Mouse (Mus musculus) C2C12 (cell line): ENCODE data around the gene Necab2. TPM values are rescaled to one million over a fixed set of nuclear protein-coding genes. Genes with fewer than 3 reads are reported as not detected.

ENCODE experiments used
- H3K27me3 ChIP-seq: one replicate; pipeline ENCODE4 v1.6.1; 2011; ENCODE audit not compliant: control insufficient read depth, insufficient read depth, insufficient read length
- H3K36me3 ChIP-seq: one replicate; pipeline ENCODE4 v1.6.1; 2011; ENCODE audit not compliant: control insufficient read depth, insufficient read depth
- H3K4me3 ChIP-seq: one replicate; pipeline ENCODE4 v1.5.1; 2011; ENCODE audit warnings: mild to moderate bottlenecking, control low read depth; ENCODE audit not compliant: poor library complexity, insufficient read depth, severe bottlenecking
- H3K79me2 ChIP-seq: one replicate; pipeline ENCODE4 v1.6.1; 2011; ENCODE audit not compliant: control insufficient read depth, insufficient read depth
- H3K79me3 ChIP-seq: one replicate; pipeline ENCODE4 v1.6.1; 2011; ENCODE audit warnings: low read depth, control low read depth
- H3ac ChIP-seq: one replicate; pipeline ENCODE3; 2011; ENCODE audit warnings: low read depth; ENCODE audit not compliant: control insufficient read depth, insufficient read length
- CEBPB ChIP-seq: IDR thresholded peaks from one replicate; pipeline ENCODE4 v1.6.1; 2011; ENCODE audit warnings: low read depth, mild to moderate bottlenecking, control low read depth, moderate library complexity
- CTCF ChIP-seq: IDR thresholded peaks from one replicate; pipeline ENCODE4 v1.5.1; 2011; ENCODE audit not compliant: control insufficient read depth, insufficient read depth, insufficient read length
- FOSL1 ChIP-seq: IDR thresholded peaks from one replicate; pipeline ENCODE4 v1.8.0; 2011; ENCODE audit warnings: mild to moderate bottlenecking, low read length; ENCODE audit not compliant: poor library complexity, insufficient read depth, severe bottlenecking
- MAX ChIP-seq: IDR thresholded peaks from one replicate; pipeline ENCODE4 v1.6.1; 2011; ENCODE audit warnings: mild to moderate bottlenecking, control low read depth
- MYOD1 ChIP-seq: IDR thresholded peaks from one replicate; pipeline ENCODE4 v1.6.1; 2011; ENCODE audit warnings: low read depth; ENCODE audit not compliant: control insufficient read depth, insufficient read length
- MYOG ChIP-seq: IDR thresholded peaks from one replicate; pipeline ENCODE4 v1.6.1; 2011; ENCODE audit not compliant: control insufficient read depth, insufficient read length; ENCODE audit errors: extremely low read depth
- USF1 ChIP-seq: IDR thresholded peaks from one replicate; pipeline ENCODE4 v1.6.1; 2011; ENCODE audit warnings: low read depth, mild to moderate bottlenecking, control low read depth, moderate library complexity
- polyA plus RNA-seq: library from polyadenylated mRNA; unstranded; fragments of >200 nt; fragmentation: generic; extraction: Trizol; gene quantifications from one replicate; pipeline ENCODE4 v1.2.1, GENCODE M21; 2012; ENCODE audit warnings: missing spikeins

The Necab2 gene
- polyA plus RNA-seq, 1 experiment: not detected

GRCm38 (mm10) chr8:119440250-119440951 is 6.1 kb upstream of the Necab2 start:
- no peak overlapping the region for H3K4me3 ChIP-seq
- H3ac ChIP-seq: peak overlapping the region; percentile 9

DNA sequence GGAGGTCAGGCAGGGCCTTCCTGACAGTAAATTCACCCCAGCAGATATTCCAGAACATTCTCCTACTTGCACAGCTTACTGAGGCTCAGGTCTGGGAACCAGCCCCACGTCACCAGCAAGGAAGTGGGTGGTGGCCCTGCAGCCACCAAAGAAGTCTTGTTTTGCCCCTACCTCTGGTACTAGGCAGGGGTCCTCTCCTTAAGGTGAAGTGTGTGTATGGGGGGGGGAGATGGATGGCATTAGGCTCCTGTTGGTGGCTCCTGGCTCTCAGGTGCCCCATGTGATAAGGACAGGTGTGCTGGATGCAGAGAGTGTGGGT is 5.6 kb upstream of the Necab2 start:
- H3ac ChIP-seq: no peak overlapping the region

More at GRCm38 (mm10) chr8:119440250-119440951, 6.1 kb upstream of the Necab2 start:
- H3K79me3 ChIP-seq: peaks cover 26% of the 10 kb centered on the region
- TF ChIP-seq USF1: no peak
- no peak for TF ChIP-seq MYOG
- TF ChIP-seq CTCF: peak; percentile 74
- no peak for TF ChIP-seq CEBPB
- H3K79me2 ChIP-seq: peaks cover 49% of the 10 kb centered on the region
- peaks cover 50% of the 10 kb centered on the region for H3K36me3 ChIP-seq
- H3K27me3 ChIP-seq: no peaks in the 10 kb centered on the region

DNA sequence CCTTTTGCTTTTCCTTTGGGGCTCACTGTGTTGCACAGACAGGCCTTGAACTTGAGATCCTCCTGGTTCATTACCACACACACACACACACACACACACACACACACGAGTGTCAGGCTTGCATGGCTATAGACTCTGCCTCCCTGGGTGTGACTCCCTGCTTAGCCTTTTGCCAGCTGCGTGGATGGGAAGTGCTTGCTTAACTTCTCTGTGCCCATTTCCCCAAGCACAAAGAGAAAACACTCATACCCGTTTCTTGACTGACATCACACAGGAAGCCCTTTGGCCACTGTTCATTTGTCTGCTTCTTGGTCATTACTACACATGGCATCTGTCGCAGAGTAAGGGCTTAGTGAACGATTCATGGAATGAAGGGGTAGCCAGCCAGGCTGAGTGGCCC is 4.5 kb upstream of the Necab2 start:
- Histone ChIP-seq H3ac (no peak overlapping the region), H3K79me2 (peaks cover 48% of the 10 kb centered on the region), H3K4me3 (no peak overlapping the region), H3K36me3 (peaks cover 59% of the 10 kb centered on the region), H3K27me3 (no peaks in the 10 kb centered on the region), H3K79me3 (peaks cover 26% of the 10 kb centered on the region)
- no peak for TF ChIP-seq USF1
- TF ChIP-seq MYOD1: no peak
- TF ChIP-seq FOSL1: no peak
- no peak for TF ChIP-seq CTCF
- no peak for TF ChIP-seq MYOG
- TF ChIP-seq CEBPB: no peak
- TF ChIP-seq MAX: no peak

More for the DNA sequence above, 5.6 kb upstream of the Necab2 start:
- Histone ChIP-seq H3K36me3 (peaks cover 55% of the 10 kb centered on the region), H3K4me3 (no peak overlapping the region), H3K79me3 (peaks cover 26% of the 10 kb centered on the region), H3K27me3 (no peaks in the 10 kb centered on the region), H3K79me2 (peaks cover 49% of the 10 kb centered on the region)
- TF ChIP-seq CTCF (no peak), MYOD1 (no peak), USF1 (no peak), MYOG (no peak), FOSL1 (no peak), MAX (no peak)

DNA sequence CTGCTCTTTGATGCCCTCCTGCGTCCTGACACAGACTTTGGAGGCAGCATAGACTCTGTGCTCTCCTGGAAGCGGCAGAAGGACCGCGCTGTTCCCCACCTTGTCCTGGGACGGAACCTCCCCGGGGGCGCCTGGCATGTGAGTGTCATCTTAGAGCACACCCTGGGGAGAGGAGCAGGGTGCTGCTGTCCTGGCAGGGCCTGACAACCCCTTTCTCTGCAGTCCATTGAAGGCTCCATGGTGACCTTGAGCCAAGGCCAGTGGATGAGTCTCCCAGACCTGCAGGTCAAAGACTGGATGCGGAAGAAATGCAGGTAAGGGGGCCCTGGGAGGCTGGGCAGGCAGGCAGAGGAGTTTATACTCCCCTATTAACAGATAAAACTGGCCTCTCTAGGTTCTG is 3.5 kb upstream of the Necab2 start:
- TF ChIP-seq MAX: no peak
- Histone ChIP-seq H3ac (no peak overlapping the region), H3K79me3 (peaks cover 16% of the 10 kb centered on the region), H3K4me3 (no peak overlapping the region), H3K79me2 (peaks cover 38% of the 10 kb centered on the region), H3K36me3 (peaks cover 59% of the 10 kb centered on the region), H3K27me3 (no peaks in the 10 kb centered on the region)

- no peaks in the 10 kb centered on the region for H3K79me3 ChIP-seq
- H3K4me3 ChIP-seq: no peak overlapping the region
- peaks cover 7% of the 10 kb centered on the region for H3K27me3 ChIP-seq
- no peak for TF ChIP-seq MYOD1
- TF ChIP-seq MYOG: no peak
- TF ChIP-seq FOSL1: no peak
- no peak for TF ChIP-seq CTCF
- no peak for TF ChIP-seq USF1
- peaks cover 40% of the 10 kb centered on the region for H3K36me3 ChIP-seq
- H3K79me2 ChIP-seq: no peaks in the 10 kb centered on the region
- no peak overlapping the region for H3ac ChIP-seq
These were observed 666 bp downstream of the Necab2 start for GRCm38 (mm10) chr8:119446990-119447780.

- Histone ChIP-seq H3K36me3 (peaks cover 34% of the 10 kb centered on the region), H3K79me2 (no peaks in the 10 kb centered on the region), H3ac (no peak overlapping the region), H3K79me3 (no peaks in the 10 kb centered on the region), H3K27me3 (peaks cover 10% of the 10 kb centered on the region), H3K4me3 (no peak overlapping the region)
- TF ChIP-seq MYOD1 (no peak), FOSL1 (no peak), CTCF (no peak), MAX (no peak), MYOG (no peak), USF1 (no peak)
These were observed 1.3 kb downstream of the Necab2 start for GRCm38 (mm10) chr8:119447781-119448170.
